Mouse (Mus musculus): ENCODE results near the gene Ddx3x. TPM values are rescaled to one million over a fixed set of nuclear protein-coding genes. Genes with fewer than 3 reads are reported as not detected.
"Not testable (repeated sequence)": the region's sequence is repeated elsewhere in the genome, so short reads cannot be mapped to it uniquely, and the experiment has no call there.

The Ddx3x gene
- total RNA-seq (2014; rRNA removed) (120 and 161 TPM in 2 replicates), polyA plus RNA-seq (2015; fragmentation: Nextera tagmentation; extraction: Ambion mirVana) (80.6 and 109 TPM in 2 replicates)

DNA sequence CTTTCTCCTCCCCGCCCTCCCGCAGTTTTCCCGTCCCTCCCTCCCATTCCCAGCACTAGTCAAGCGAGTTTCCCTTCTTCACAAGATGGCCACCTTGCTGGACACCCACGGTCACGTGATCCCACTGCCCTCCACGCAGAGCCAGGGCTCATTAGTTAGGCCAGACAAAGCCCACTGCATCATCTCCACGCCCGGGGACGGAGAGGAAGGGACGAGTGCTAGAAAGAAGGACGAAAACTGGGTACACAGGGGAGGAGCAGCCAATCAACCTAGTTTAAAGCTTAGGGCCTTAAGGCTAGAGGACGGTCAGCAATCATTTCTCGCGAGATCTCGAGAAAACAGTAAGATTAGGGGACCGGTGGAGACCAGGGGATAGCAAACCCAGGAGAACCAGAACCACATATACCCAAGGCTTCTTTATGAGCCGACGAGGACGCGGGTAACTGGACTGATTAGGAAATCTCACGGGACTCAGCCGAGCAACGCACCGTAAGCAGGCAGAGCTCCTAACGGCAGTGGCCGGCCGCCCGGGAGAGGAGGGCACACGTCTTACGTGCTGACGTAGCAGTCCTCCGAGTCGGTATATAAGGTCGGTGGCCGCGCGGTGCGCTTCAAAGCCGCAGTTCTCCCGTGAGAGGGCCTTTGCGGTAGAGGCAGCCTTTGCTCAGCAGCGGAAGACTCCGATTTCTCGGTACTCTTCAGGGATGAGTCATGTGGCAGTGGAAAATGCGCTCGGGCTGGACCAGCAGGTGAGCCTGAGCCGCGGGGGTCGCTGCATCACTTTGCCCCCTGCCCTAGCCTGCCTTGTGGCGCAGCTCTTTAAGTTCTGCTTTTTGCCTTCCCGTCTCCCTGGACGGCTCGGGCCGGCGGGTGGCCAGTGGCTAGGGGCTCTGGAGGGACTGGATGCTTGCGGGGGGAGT lies at the start of gene Ddx3x:
Ddx3x (plus strand) TSS at position 562 of the 920 bp plus-strand sequence.
- peak; percentile 95 for ATAC-seq (ENCODE audit: low FRiP score)
- under 1% methylated on average over 55 of the region's 57 CpGs for WGBS

DNA sequence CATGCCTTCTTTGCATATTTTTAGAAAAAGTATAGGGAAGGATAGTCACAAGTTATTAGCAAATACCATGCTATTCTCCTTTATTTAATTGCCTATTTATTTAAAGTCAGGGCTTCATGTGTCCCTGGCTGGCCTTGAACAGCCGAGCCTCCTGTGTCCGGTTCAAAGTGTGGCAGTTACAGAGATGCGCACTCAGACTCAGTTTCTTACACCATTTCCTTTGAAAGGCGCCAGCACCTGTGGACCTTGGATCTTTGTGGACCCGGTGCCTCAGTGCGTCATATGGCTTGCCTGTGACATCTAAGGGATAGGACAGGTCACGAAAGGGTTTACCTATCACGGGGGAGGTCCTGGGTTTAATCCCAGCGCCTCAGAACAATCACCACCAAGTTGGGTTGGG lies 49.5 kb upstream of the Ddx3x start:
- Histone ChIP-seq H3K27me3 (ENCODE audit: insufficient read depth, low read length) (no peaks in the 10 kb centered on the region), H3K4me2 (ENCODE audit: low read depth, low read length, poor library complexity, severe bottlenecking) (peak overlapping the region; percentile 41), H3K36me3 (ENCODE audit: insufficient read depth, low read length) (no peaks in the 10 kb centered on the region), H3K9ac (replicated peaks; ENCODE audit: low read length, poor library complexity, severe bottlenecking) (no peak overlapping the region), H3K27ac (ENCODE audit: low read depth, low read length) (peak overlapping the region; percentile 67), H3K9me3 (ENCODE audit: low read length) (no peaks in the 10 kb centered on the region), H3K4me3 (ENCODE audit: low read depth, low read length) (peak overlapping the region; percentile 29; the same call in 1 of the 2 replicates), H3K4me1 (ENCODE audit: insufficient read depth, low read length) (no peaks in the 10 kb centered on the region)
- 32% methylated on average over 9 of the region's 9 CpGs for WGBS
- TF ChIP-seq CTCF (IDR thresholded peaks at IDR 0.05): no peak
- no peak for DNase-seq (ENCODE audit: low spot score)
- peak; percentile 10; the same call in 1 of the 2 replicates for ATAC-seq (ENCODE audit: low FRiP score)

More for the DNA sequence above, at the start of gene Ddx3x:
- H3K4me2 ChIP-seq (ENCODE audit: low read depth, low read length, poor library complexity, severe bottlenecking): peak within 1 kb of the TSS; percentile 64
- H3K9me3 ChIP-seq (ENCODE audit: low read length): no peaks in the 10 kb centered on the region
- H3K4me3 ChIP-seq (ENCODE audit: low read depth, low read length): peak within 1 kb of the TSS; percentile 84
- peak within 1 kb of the TSS; percentile 99 for H3K27ac ChIP-seq (ENCODE audit: low read depth, low read length)
- H3K36me3 ChIP-seq (ENCODE audit: insufficient read depth, low read length): no peaks in the 10 kb centered on the region
- no peaks in the 10 kb centered on the region for H3K4me1 ChIP-seq (ENCODE audit: insufficient read depth, low read length)
- H3K27me3 ChIP-seq (ENCODE audit: insufficient read depth, low read length): no peaks in the 10 kb centered on the region
- peak within 1 kb of the TSS; percentile 95 for H3K9ac ChIP-seq (replicated peaks; ENCODE audit: low read length, poor library complexity, severe bottlenecking)
- DNase-seq (ENCODE audit: low spot score): peak; percentile 94
- TF ChIP-seq CTCF (IDR thresholded peaks at IDR 0.05): no peak

DNA sequence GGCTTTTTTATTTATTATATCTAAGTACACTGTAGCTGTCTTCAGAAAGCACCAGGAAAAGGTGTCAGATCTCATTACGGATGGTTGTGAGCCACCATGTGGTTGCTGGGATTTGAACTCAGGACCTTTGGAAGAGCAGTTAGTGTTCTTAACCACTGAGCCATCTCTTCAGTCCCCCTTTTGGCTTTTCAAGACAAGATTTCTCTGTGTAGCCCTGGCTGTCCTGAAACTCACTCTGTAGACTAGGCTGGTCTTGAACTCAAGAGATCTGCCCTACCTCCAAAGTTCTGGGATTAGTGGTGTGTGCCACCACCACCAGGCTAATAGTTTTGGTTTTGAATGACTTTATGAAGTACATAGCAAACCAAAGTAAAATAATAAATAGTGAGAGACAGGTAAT lies 47.9 kb upstream of the Ddx3x start:
- H3K36me3 ChIP-seq (ENCODE audit: insufficient read depth, low read length); H3K27ac ChIP-seq (ENCODE audit: low read depth, low read length); H3K9ac ChIP-seq (replicated peaks; ENCODE audit: low read length, poor library complexity, severe bottlenecking); ATAC-seq (ENCODE audit: low FRiP score); H3K27me3 ChIP-seq (ENCODE audit: insufficient read depth, low read length); H3K4me1 ChIP-seq (ENCODE audit: insufficient read depth, low read length); H3K4me2 ChIP-seq (ENCODE audit: low read depth, low read length, poor library complexity, severe bottlenecking); DNase-seq (ENCODE audit: low spot score); H3K9me3 ChIP-seq (ENCODE audit: low read length); H3K4me3 ChIP-seq (ENCODE audit: low read depth, low read length): not testable (repeated sequence)
- 94% methylated on average over 1 of the region's 1 CpGs for WGBS

DNA sequence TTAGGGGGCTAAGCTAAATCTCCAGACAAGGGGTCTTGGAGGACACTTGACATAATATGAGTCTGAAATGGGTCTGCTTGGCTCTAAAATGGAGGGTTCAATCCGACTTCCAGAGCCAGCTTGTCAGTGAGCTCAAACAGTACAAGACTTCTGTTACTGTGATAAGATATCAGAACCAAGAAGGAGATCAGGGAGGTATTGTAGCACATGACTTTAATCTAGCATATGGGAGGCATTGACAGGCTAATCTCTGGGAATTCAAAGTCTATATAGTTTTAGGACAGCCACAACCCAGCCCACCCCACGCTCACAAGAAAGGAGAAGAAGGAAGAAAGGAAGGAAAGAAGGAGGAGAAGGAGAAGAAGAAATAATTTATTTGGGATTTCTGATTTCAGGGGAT lies 47.1 kb upstream of the Ddx3x start:
- TF ChIP-seq CTCF (IDR thresholded peaks at IDR 0.05): no peak
- 58% methylated on average over 2 of the region's 2 CpGs for WGBS
- Histone ChIP-seq H3K4me2 (ENCODE audit: low read depth, low read length, poor library complexity, severe bottlenecking) (no peak overlapping the region), H3K9me3 (ENCODE audit: low read length) (no peaks in the 10 kb centered on the region), H3K36me3 (ENCODE audit: insufficient read depth, low read length) (no peaks in the 10 kb centered on the region), H3K9ac (replicated peaks; ENCODE audit: low read length, poor library complexity, severe bottlenecking) (no peak overlapping the region), H3K27ac (ENCODE audit: low read depth, low read length) (no peak overlapping the region), H3K27me3 (ENCODE audit: insufficient read depth, low read length) (no peaks in the 10 kb centered on the region), H3K4me1 (ENCODE audit: insufficient read depth, low read length) (no peaks in the 10 kb centered on the region), H3K4me3 (ENCODE audit: low read depth, low read length) (no peak overlapping the region)
- DNase-seq (ENCODE audit: low spot score) (no peak), ATAC-seq (ENCODE audit: low FRiP score) (no peak)

- ATAC-seq (ENCODE audit: low FRiP score) (no peak), DNase-seq (ENCODE audit: low spot score) (no peak)
- Histone ChIP-seq H3K9ac (replicated peaks; ENCODE audit: low read length, poor library complexity, severe bottlenecking) (no peak overlapping the region), H3K4me1 (ENCODE audit: insufficient read depth, low read length) (no peaks in the 10 kb centered on the region), H3K9me3 (ENCODE audit: low read length) (no peaks in the 10 kb centered on the region), H3K27me3 (ENCODE audit: insufficient read depth, low read length) (no peaks in the 10 kb centered on the region), H3K4me2 (ENCODE audit: low read depth, low read length, poor library complexity, severe bottlenecking) (no peak overlapping the region), H3K27ac (ENCODE audit: low read depth, low read length) (no peak overlapping the region), H3K36me3 (ENCODE audit: insufficient read depth, low read length) (no peaks in the 10 kb centered on the region), H3K4me3 (ENCODE audit: low read depth, low read length) (no peak overlapping the region)
- WGBS: 73% methylated on average over 4 of the region's 4 CpGs
- no peak for TF ChIP-seq CTCF (IDR thresholded peaks at IDR 0.05)
Observed at GRCm38 (mm10) chrX:13234709-13235108, 46.1 kb upstream of the Ddx3x start.

GRCm38 (mm10) chrX:13236100-13236568 lies 44.6 kb upstream of the Ddx3x start:
- Histone ChIP-seq H3K9ac (replicated peaks; ENCODE audit: low read length, poor library complexity, severe bottlenecking) (no peak overlapping the region), H3K4me3 (ENCODE audit: low read depth, low read length) (no peak overlapping the region), H3K4me2 (ENCODE audit: low read depth, low read length, poor library complexity, severe bottlenecking) (no peak overlapping the region), H3K27ac (ENCODE audit: low read depth, low read length) (no peak overlapping the region), H3K9me3 (ENCODE audit: low read length) (no peaks in the 10 kb centered on the region), H3K27me3 (ENCODE audit: insufficient read depth, low read length) (no peaks in the 10 kb centered on the region), H3K36me3 (ENCODE audit: insufficient read depth, low read length) (no peaks in the 10 kb centered on the region), H3K4me1 (ENCODE audit: insufficient read depth, low read length) (no peaks in the 10 kb centered on the region)
- no peak for TF ChIP-seq CTCF (IDR thresholded peaks at IDR 0.05)
- WGBS: 24% methylated on average over 2 of the region's 2 CpGs
- DNase-seq (ENCODE audit: low spot score): peak; percentile 44
- ATAC-seq (ENCODE audit: low FRiP score): peak; percentile 63

Data from midbrain, postnatal 0 days (tissue).